8 mouse cellular contexts compared by ENCODE assay signal in genomic region chr15:102258076-102258470, GRCm38 (mm10). TPM values are rescaled to one million over a fixed set of nuclear protein-coding genes. Genes with fewer than 3 reads are reported as not detected.
A peak's percentile ranks its signal among the peaks of the same experiment; 100 is the strongest.
DNase-seq lines count a peak whose midpoint lies in the region; ATAC-seq and TF ChIP-seq lines count a peak whose summit lies in the region.

No protein-coding gene starts in this region.

- DNase-seq in frontal cortex, postnatal 25 days (ENCODE audit: low spot score in 2 of 2): no peak
- DNase-seq in MN1 (ENCODE audit: low spot score): peak; percentile 84
- DNase-seq in forebrain, embryonic 11.5 days (ENCODE audit: low spot score): no peak
- no peak for DNase-seq in hindbrain, embryonic 14.5 days (ENCODE audit: low spot score)
- DNase-seq in lung, adult 2 months: peak; percentile 62
- no peak for DNase-seq in adrenal gland, adult 18-20 months (ENCODE audit: low spot score in 2 of 2)

- TF ChIP-seq POLR2A in lung, adult 2 months (IDR thresholded peaks at IDR 0.05; ENCODE audit: borderline replicate concordance, extremely low read depth, low read depth, low read length): peak; percentile 81; the same call in 1 of the 2 replicates

- H3K4me1 ChIP-seq in forebrain, embryonic 11.5 days (replicated peaks; ENCODE audit: control insufficient read depth, insufficient read depth, low read length): peaks cover 16% of the 10 kb centered on the region
- H3K4me1 ChIP-seq in hindbrain, embryonic 14.5 days (replicated peaks; ENCODE audit: control insufficient read depth, insufficient read depth, low read length): 0 out of 2 replicates have a peak, but pooled peaks cover 3% of the 10 kb centered on the region
- H3K4me1 ChIP-seq in lung, adult 2 months (ENCODE audit: control insufficient read depth, insufficient read depth, low read length): peaks cover 12% of the 10 kb centered on the region
- H3K4me1 ChIP-seq in stomach, embryonic 15.5 days: peaks cover 31% of the 10 kb centered on the region

- H3K4me3 ChIP-seq in forebrain, embryonic 11.5 days (ENCODE audit: low read depth, low read length): no peak overlapping the region
- H3K4me3 ChIP-seq in hindbrain, embryonic 14.5 days (replicated peaks; ENCODE audit: low read length): peak overlapping the region; percentile 52; the same call in 1 of the 2 replicates
- H3K4me3 ChIP-seq in lung, adult 2 months (replicated peaks; ENCODE audit: extremely low read depth, low read depth, low read length): peak overlapping the region; percentile 75
- H3K4me3 ChIP-seq in stomach, embryonic 15.5 days (replicated peaks): peak overlapping the region; percentile 64

- no peaks in the 10 kb centered on the region for H3K36me3 ChIP-seq in forebrain, embryonic 11.5 days (ENCODE audit: control insufficient read depth, insufficient read depth, low read length)
- no peaks in the 10 kb centered on the region for H3K36me3 ChIP-seq in hindbrain, embryonic 14.5 days (replicated peaks; ENCODE audit: control insufficient read depth, insufficient read depth)
- H3K36me3 ChIP-seq in stomach, embryonic 15.5 days: no peaks in the 10 kb centered on the region

- no peaks in the 10 kb centered on the region for H3K9me3 ChIP-seq in forebrain, embryonic 11.5 days (ENCODE audit: control insufficient read depth, low read length)
- H3K9me3 ChIP-seq in hindbrain, embryonic 14.5 days (ENCODE audit: control insufficient read depth, low read length): no peaks in the 10 kb centered on the region
- H3K9me3 ChIP-seq in stomach, embryonic 15.5 days: no peaks in the 10 kb centered on the region

- H3K9ac ChIP-seq in forebrain, embryonic 11.5 days (ENCODE audit: low read length): peak overlapping the region; percentile 58; the same call in 1 of the 2 replicates
- no peak overlapping the region for H3K9ac ChIP-seq in hindbrain, embryonic 14.5 days
- peak overlapping the region; percentile 26; the same call in 1 of the 2 replicates for H3K9ac ChIP-seq in stomach, embryonic 15.5 days

- H3K27me3 ChIP-seq in forebrain, embryonic 11.5 days (ENCODE audit: control insufficient read depth, insufficient read depth, low read length): peaks cover 27% of the 10 kb centered on the region
- peaks cover 43% of the 10 kb centered on the region for H3K27me3 ChIP-seq in hindbrain, embryonic 14.5 days (ENCODE audit: control insufficient read depth, insufficient read depth, low read length)
- 0 out of 2 replicates have a peak, but pooled peaks cover 3% of the 10 kb centered on the region for H3K27me3 ChIP-seq in stomach, embryonic 15.5 days (replicated peaks)

- ATAC-seq in frontal cortex, adult (ENCODE audit: low TSS enrichment): peak; percentile 53
- no peak for ATAC-seq in forebrain, embryonic 11.5 days (replicated peaks; ENCODE audit: low FRiP score)
- no peak for ATAC-seq in hindbrain, embryonic 14.5 days (ENCODE audit: low FRiP score)
- ATAC-seq in stomach, embryonic 15.5 days (ENCODE audit: insufficient read depth, low FRiP score, low read depth): peak; percentile 27; the same call in 1 of the 2 replicates

- no peak overlapping the region for H3K27ac ChIP-seq in forebrain, embryonic 11.5 days (ENCODE audit: low read depth, low read length)
- H3K27ac ChIP-seq in hindbrain, embryonic 14.5 days: no peak overlapping the region
- H3K27ac ChIP-seq in stomach, embryonic 15.5 days: peak overlapping the region; percentile 86

- no peak for TF ChIP-seq CTCF in lung, adult 2 months (IDR thresholded peaks at IDR 0.05; ENCODE audit: insufficient read depth, low read length)

- 3% methylated on average over 12 of the region's 12 CpGs for WGBS in forebrain, embryonic 11.5 days
- WGBS in hindbrain, embryonic 14.5 days: 7% methylated on average over 12 of the region's 12 CpGs
- WGBS in lung, adult 2 months: 28% methylated on average over 12 of the region's 12 CpGs
- WGBS in stomach, embryonic 15.5 days: 15% methylated on average over 12 of the region's 12 CpGs

- peak overlapping the region; percentile 97 for H3K4me2 ChIP-seq in forebrain, embryonic 11.5 days (ENCODE audit: low read depth, low read length, severe bottlenecking)
- H3K4me2 ChIP-seq in hindbrain, embryonic 14.5 days (replicated peaks): peak overlapping the region; percentile 83
- H3K4me2 ChIP-seq in stomach, embryonic 15.5 days: peak overlapping the region; percentile 90

RNA-seq across cellular contexts. Expression of gene Rarg, which starts 0.8 kb away (rescaled TPM):
- 19.3 and 19.7 TPM in 2 replicates for polyA plus RNA-seq in forebrain, embryonic 11.5 days (2014; fragmentation: Nextera tagmentation; extraction: Ambion mirVana)
- polyA plus RNA-seq in hindbrain, embryonic 14.5 days (2014; fragmentation: Nextera tagmentation; extraction: Ambion mirVana): 6.2 and 6.7 TPM in 2 replicates
- polyA plus RNA-seq in lung, adult 2 months (2012; rRNA removed): 75.1 and 93.9 TPM in 2 replicates
- 29.8 and 33.8 TPM in 2 replicates for polyA plus RNA-seq in stomach, embryonic 15.5 days (2015; fragmentation: Nextera tagmentation; extraction: Ambion mirVana)
- total RNA-seq in adrenal gland, adult 18-20 months (2021): 10 to 100 TPM; 21.7 to 27.2 TPM

RNA-seq across cellular contexts. Expression of gene Gm9918, which starts 12.3 kb away (rescaled TPM):
- 0.21 and 0.48 TPM in 2 replicates for polyA plus RNA-seq in forebrain, embryonic 11.5 days (2014; fragmentation: Nextera tagmentation; extraction: Ambion mirVana)
- polyA plus RNA-seq in hindbrain, embryonic 14.5 days (2014; fragmentation: Nextera tagmentation; extraction: Ambion mirVana): not detected in 2 replicates
- 0.31 and 0.60 TPM in 2 replicates for polyA plus RNA-seq in lung, adult 2 months (2012; rRNA removed)
- polyA plus RNA-seq in stomach, embryonic 15.5 days (2015; fragmentation: Nextera tagmentation; extraction: Ambion mirVana): 0.27 and 0.30 TPM in 2 replicates
- total RNA-seq in adrenal gland, adult 18-20 months (2021): under 1 TPM in 1 of 2 experiments, not detected in 1; 0.13 TPM

RNA-seq across cellular contexts. Expression of gene Mfsd5, which starts 21.2 kb away (rescaled TPM):
- polyA plus RNA-seq in forebrain, embryonic 11.5 days (2014; fragmentation: Nextera tagmentation; extraction: Ambion mirVana): 55.6 and 64.7 TPM in 2 replicates
- 60.6 and 61.8 TPM in 2 replicates for polyA plus RNA-seq in hindbrain, embryonic 14.5 days (2014; fragmentation: Nextera tagmentation; extraction: Ambion mirVana)
- polyA plus RNA-seq in lung, adult 2 months (2012; rRNA removed): 95.4 and 97.1 TPM in 2 replicates
- 66.3 and 66.4 TPM in 2 replicates for polyA plus RNA-seq in stomach, embryonic 15.5 days (2015; fragmentation: Nextera tagmentation; extraction: Ambion mirVana)
- 10 to 100 TPM; 32.6 to 35.2 TPM for total RNA-seq in adrenal gland, adult 18-20 months (2021)

RNA-seq across cellular contexts. Expression of gene Itgb7, which starts 26.3 kb away (rescaled TPM):
- 0.76 and 1.1 TPM in 2 replicates for polyA plus RNA-seq in forebrain, embryonic 11.5 days (2014; fragmentation: Nextera tagmentation; extraction: Ambion mirVana)
- 0.22 and 1.1 TPM in 2 replicates for polyA plus RNA-seq in hindbrain, embryonic 14.5 days (2014; fragmentation: Nextera tagmentation; extraction: Ambion mirVana)
- polyA plus RNA-seq in lung, adult 2 months (2012; rRNA removed): 22.0 and 32.4 TPM in 2 replicates
- 9.6 and 12.7 TPM in 2 replicates for polyA plus RNA-seq in stomach, embryonic 15.5 days (2015; fragmentation: Nextera tagmentation; extraction: Ambion mirVana)
- total RNA-seq in adrenal gland, adult 18-20 months (2021): 1 to 10 TPM; 4.1 to 7.4 TPM

RNA-seq across cellular contexts. Expression of gene Espl1, which starts 38.0 kb away (rescaled TPM):
- polyA plus RNA-seq in forebrain, embryonic 11.5 days (2014; fragmentation: Nextera tagmentation; extraction: Ambion mirVana): 58.3 and 60.3 TPM in 2 replicates
- polyA plus RNA-seq in hindbrain, embryonic 14.5 days (2014; fragmentation: Nextera tagmentation; extraction: Ambion mirVana): 6.8 and 7.0 TPM in 2 replicates
- polyA plus RNA-seq in lung, adult 2 months (2012; rRNA removed): 2.4 and 3.8 TPM in 2 replicates
- 22.9 and 23.9 TPM in 2 replicates for polyA plus RNA-seq in stomach, embryonic 15.5 days (2015; fragmentation: Nextera tagmentation; extraction: Ambion mirVana)
- 1 to 10 TPM; 1.3 to 1.9 TPM for total RNA-seq in adrenal gland, adult 18-20 months (2021)

Comparison
In these comparisons a context has a peak if more than half of its experiments do, and no peak if none do; other contexts are left out.
1. ATAC-seq: peak in frontal cortex, adult (single experiment) and stomach, embryonic 15.5 days (single experiment); none in forebrain, embryonic 11.5 days (single experiment) and hindbrain, embryonic 14.5 days (single experiment).
2. DNase-seq: peak in MN1 (single experiment) and lung, adult 2 months (single experiment); none in frontal cortex, postnatal 25 days (0 of 2), forebrain, embryonic 11.5 days (single experiment), hindbrain, embryonic 14.5 days (single experiment) and adrenal gland, adult 18-20 months (0 of 2).
3. Peak in every context shown above with its lines, with median percentiles within 50 percentile points of each other: H3K4me2 ChIP-seq.